Mouse (Mus musculus): ENCODE results near the gene Lsm14a. TPM values are rescaled to one million over a fixed set of nuclear protein-coding genes. Genes with fewer than 3 reads are reported as not detected.

Gene Lsm14a
- total and polyA plus RNA-seq, 2 experiments from 2014 or later: 41.4 to 44.7 TPM

- no peak for DNase-seq (ENCODE audit: low spot score)
- Histone ChIP-seq H3K36me3 (replicated peaks; ENCODE audit: control insufficient read depth, insufficient read depth, low read length) (peaks cover 92% of the 10 kb centered on the region), H3K4me1 (ENCODE audit: control insufficient read depth, insufficient read depth) (no peaks in the 10 kb centered on the region), H3K27me3 (ENCODE audit: control insufficient read depth, insufficient read depth, low read length) (no peaks in the 10 kb centered on the region), H3K9ac (replicated peaks; ENCODE audit: low read depth, low read length) (no peak overlapping the region), H3K4me2 (ENCODE audit: low read depth, low read length) (no peak overlapping the region), H3K27ac (ENCODE audit: low read depth) (no peak overlapping the region), H3K9me3 (replicated peaks; ENCODE audit: control insufficient read depth, low read length) (no peaks in the 10 kb centered on the region), H3K4me3 (ENCODE audit: low read depth, low read length) (no peak overlapping the region)
- TF ChIP-seq EP300 (IDR thresholded peaks at IDR 0.05; ENCODE audit: low read depth): no peak
- ATAC-seq (ENCODE audit: insufficient read depth, low read depth): no peak
- WGBS: 83% methylated on average over 4 of the region's 4 CpGs
Observed at GRCm38 (mm10) chr7:34346505-34346904, 46.6 kb downstream of the Lsm14a start.

GRCm38 (mm10) chr7:34342040-34342793, 50.9 kb downstream of the Lsm14a start:
- no peak overlapping the region for H3K9ac ChIP-seq (replicated peaks; ENCODE audit: low read depth, low read length)
- peaks cover 6% of the 10 kb centered on the region for H3K4me1 ChIP-seq (ENCODE audit: control insufficient read depth, insufficient read depth)
- H3K36me3 ChIP-seq (replicated peaks; ENCODE audit: control insufficient read depth, insufficient read depth, low read length): peaks cover 66% of the 10 kb centered on the region
- no peak for TF ChIP-seq EP300 (IDR thresholded peaks at IDR 0.05; ENCODE audit: low read depth)
- TF ChIP-seq CTCF (IDR thresholded peaks at IDR 0.05; ENCODE audit: low read depth): no peak
- 84% methylated on average over 10 of the region's 10 CpGs for WGBS
- no peak overlapping the region for H3K4me3 ChIP-seq (ENCODE audit: low read depth, low read length)
- no peaks in the 10 kb centered on the region for H3K27me3 ChIP-seq (ENCODE audit: control insufficient read depth, insufficient read depth, low read length)
- no peak for ATAC-seq (ENCODE audit: insufficient read depth, low read depth)
- no peaks in the 10 kb centered on the region for H3K9me3 ChIP-seq (replicated peaks; ENCODE audit: control insufficient read depth, low read length)
- DNase-seq (ENCODE audit: low spot score): no peak
- H3K27ac ChIP-seq (ENCODE audit: low read depth): no peak overlapping the region
- no peak overlapping the region for H3K4me2 ChIP-seq (ENCODE audit: low read depth, low read length)

GRCm38 (mm10) chr7:34340841-34341240, 52.3 kb downstream of the Lsm14a start:
- ATAC-seq (ENCODE audit: insufficient read depth, low read depth) (no peak), DNase-seq (ENCODE audit: low spot score) (no peak)
- Histone ChIP-seq H3K27ac (ENCODE audit: low read depth) (no peak overlapping the region), H3K4me1 (ENCODE audit: control insufficient read depth, insufficient read depth) (peaks cover 6% of the 10 kb centered on the region), H3K9me3 (replicated peaks; ENCODE audit: control insufficient read depth, low read length) (no peaks in the 10 kb centered on the region), H3K4me2 (ENCODE audit: low read depth, low read length) (no peak overlapping the region), H3K36me3 (replicated peaks; ENCODE audit: control insufficient read depth, insufficient read depth, low read length) (peaks cover 54% of the 10 kb centered on the region), H3K9ac (replicated peaks; ENCODE audit: low read depth, low read length) (no peak overlapping the region), H3K27me3 (ENCODE audit: control insufficient read depth, insufficient read depth, low read length) (no peaks in the 10 kb centered on the region), H3K4me3 (ENCODE audit: low read depth, low read length) (no peak overlapping the region)
- TF ChIP-seq CTCF (IDR thresholded peaks at IDR 0.05; ENCODE audit: low read depth): no peak
- TF ChIP-seq EP300 (IDR thresholded peaks at IDR 0.05; ENCODE audit: low read depth): no peak
- WGBS: 60% methylated on average over 5 of the region's 5 CpGs

GRCm38 (mm10) chr7:34339164-34339489, 54.0 kb downstream of the Lsm14a start:
- Histone ChIP-seq H3K4me3 (ENCODE audit: low read depth, low read length) (no peak overlapping the region), H3K9me3 (replicated peaks; ENCODE audit: control insufficient read depth, low read length) (no peaks in the 10 kb centered on the region), H3K4me2 (ENCODE audit: low read depth, low read length) (no peak overlapping the region), H3K36me3 (replicated peaks; ENCODE audit: control insufficient read depth, insufficient read depth, low read length) (peaks cover 42% of the 10 kb centered on the region), H3K27me3 (ENCODE audit: control insufficient read depth, insufficient read depth, low read length) (no peaks in the 10 kb centered on the region), H3K9ac (replicated peaks; ENCODE audit: low read depth, low read length) (no peak overlapping the region), H3K27ac (ENCODE audit: low read depth) (0 out of 2 replicates have a peak overlapping the region, but pooled peaks have one; percentile 26), H3K4me1 (ENCODE audit: control insufficient read depth, insufficient read depth) (peaks cover 6% of the 10 kb centered on the region)
- 70% methylated on average over 5 of the region's 5 CpGs for WGBS
- DNase-seq (ENCODE audit: low spot score) (peak; percentile 1), ATAC-seq (ENCODE audit: insufficient read depth, low read depth) (no peak)
- no peak for TF ChIP-seq CTCF (IDR thresholded peaks at IDR 0.05; ENCODE audit: low read depth)
- no peak for TF ChIP-seq EP300 (IDR thresholded peaks at IDR 0.05; ENCODE audit: low read depth)

GRCm38 (mm10) chr7:34338445-34339163, 54.5 kb downstream of the Lsm14a start:
- 34% methylated on average over 9 of the region's 9 CpGs for WGBS
- TF ChIP-seq EP300 (IDR thresholded peaks at IDR 0.05; ENCODE audit: low read depth) (no peak), CTCF (IDR thresholded peaks at IDR 0.05; ENCODE audit: low read depth) (no peak)
- Histone ChIP-seq H3K27me3 (ENCODE audit: control insufficient read depth, insufficient read depth, low read length) (no peaks in the 10 kb centered on the region), H3K4me3 (ENCODE audit: low read depth, low read length) (no peak overlapping the region), H3K4me2 (ENCODE audit: low read depth, low read length) (peak overlapping the region; percentile 8; the same call in 1 of the 2 replicates), H3K27ac (ENCODE audit: low read depth) (peak overlapping the region; percentile 26; the same call in 1 of the 2 replicates), H3K4me1 (ENCODE audit: control insufficient read depth, insufficient read depth) (peaks cover 6% of the 10 kb centered on the region), H3K36me3 (replicated peaks; ENCODE audit: control insufficient read depth, insufficient read depth, low read length) (peaks cover 37% of the 10 kb centered on the region), H3K9ac (replicated peaks; ENCODE audit: low read depth, low read length) (no peak overlapping the region), H3K9me3 (replicated peaks; ENCODE audit: control insufficient read depth, low read length) (no peaks in the 10 kb centered on the region)
- ATAC-seq (ENCODE audit: insufficient read depth, low read depth): peak; percentile 42; the same call in 1 of the 2 replicates
- DNase-seq (ENCODE audit: low spot score): peak; percentile 14
